ENCODE assay signal across 8 mouse cellular contexts in genomic region chr1:74505721-74506464, GRCm38 (mm10). TPM values are rescaled to one million over a fixed set of nuclear protein-coding genes. Genes with fewer than 3 reads are reported as not detected.
DNase-seq lines count a peak whose midpoint lies in the region; ATAC-seq and TF ChIP-seq lines count a peak whose summit lies in the region.

TSS of gene Cnot9 (plus strand) at chr1:74506058.

- WGBS in forebrain, embryonic 16.5 days, result 0% methylated on average over 63 of the region's 64 CpGs
- WGBS in lung, embryonic 14.5 days, result under 1% methylated on average over 64 of the region's 64 CpGs
- under 1% methylated on average over 64 of the region's 64 CpGs for WGBS in olfactory bulb, adult 2 months
- WGBS in thymus, adult 2 months, result under 1% methylated on average over 64 of the region's 64 CpGs

- no peaks in the 10 kb centered on the region for H3K27me3 ChIP-seq in G1E (ENCODE audit: insufficient read depth, low read length)
- no peaks in the 10 kb centered on the region for H3K27me3 ChIP-seq in forebrain, embryonic 16.5 days (replicated peaks; ENCODE audit: control insufficient read depth, insufficient read depth, low read length)
- no peaks in the 10 kb centered on the region for H3K27me3 ChIP-seq in lung, embryonic 14.5 days (ENCODE audit: insufficient read depth, low read length)
- H3K27me3 ChIP-seq in thymus, adult 2 months (ENCODE audit: control insufficient read depth, insufficient read depth, low read length), result no peaks in the 10 kb centered on the region

- ATAC-seq in G1E (ENCODE audit: extremely low read depth, insufficient number of reproducible peaks, low FRiP score, poor library complexity, severe bottlenecking), result peak; percentile 88
- peak; percentile 99 for ATAC-seq in forebrain, embryonic 16.5 days
- peak; percentile 99 for ATAC-seq in lung, embryonic 14.5 days (ENCODE audit: insufficient read depth)

- peaks cover 42% of the 10 kb centered on the region for H3K36me3 ChIP-seq in G1E (replicated peaks)
- H3K36me3 ChIP-seq in forebrain, embryonic 16.5 days (ENCODE audit: control insufficient read depth, insufficient read depth), result no peaks in the 10 kb centered on the region
- H3K36me3 ChIP-seq in lung, embryonic 14.5 days (ENCODE audit: insufficient read depth), result peaks cover 12% of the 10 kb centered on the region; the same call in 1 of the 2 replicates
- no peaks in the 10 kb centered on the region for H3K36me3 ChIP-seq in thymus, adult 2 months (ENCODE audit: control insufficient read depth, insufficient read depth, low read length)

- peak within 1 kb of the TSS; percentile 77 for H3K27ac ChIP-seq in forebrain, embryonic 16.5 days (ENCODE audit: low read length)
- peak within 1 kb of the TSS; percentile 91 for H3K27ac ChIP-seq in layer of hippocampus, adult 2 months
- H3K27ac ChIP-seq in lung, embryonic 14.5 days (ENCODE audit: low read depth), result peak within 1 kb of the TSS; percentile 93
- H3K27ac ChIP-seq in olfactory bulb, adult 2 months (ENCODE audit: insufficient read depth, low read depth, low read length), result peak within 1 kb of the TSS; percentile 32
- H3K27ac ChIP-seq in thymus, adult 2 months (ENCODE audit: control insufficient read depth, insufficient read depth, low read length), result peak within 1 kb of the TSS; percentile 36; the same call in 1 of the 2 replicates

- TF ChIP-seq CTCF in G1E (IDR thresholded peaks at IDR 0.05; ENCODE audit: low read depth, low read length), result no peak
- no peak for TF ChIP-seq CTCF in layer of hippocampus, adult 2 months (conservative IDR thresholded peaks at IDR 0.05)
- TF ChIP-seq CTCF in lung, embryonic 14.5 days (IDR thresholded peaks at IDR 0.05; ENCODE audit: low read depth), result no peak
- TF ChIP-seq CTCF in olfactory bulb, adult 2 months (IDR thresholded peaks at IDR 0.05; ENCODE audit: insufficient read depth, low read depth, low read length), result no peak
- peak; percentile 33; the same call in 1 of the 2 replicates for TF ChIP-seq CTCF in thymus, adult 2 months (IDR thresholded peaks at IDR 0.05; ENCODE audit: borderline replicate concordance, control insufficient read depth, extremely low read depth, insufficient read depth, low read length, poor library complexity)

- peak; percentile 57; the same call in 1 of the 2 replicates for TF ChIP-seq POLR2A in olfactory bulb, adult 2 months (IDR thresholded peaks at IDR 0.05; ENCODE audit: insufficient read depth, low read depth, low read length)
- peak; percentile 45; the same call in 1 of the 2 replicates for TF ChIP-seq POLR2A in thymus, adult 2 months (IDR thresholded peaks at IDR 0.05; ENCODE audit: control insufficient read depth, extremely low read depth, insufficient read depth, low read length, poor library complexity)

- peak within 1 kb of the TSS; percentile 78 for H3K9ac ChIP-seq in forebrain, embryonic 16.5 days (replicated peaks; ENCODE audit: low read depth, low read length)
- peak within 1 kb of the TSS; percentile 93 for H3K9ac ChIP-seq in lung, embryonic 14.5 days

- H3K4me3 ChIP-seq in G1E (ENCODE audit: low read depth, low read length), result peak within 1 kb of the TSS; percentile 90
- peak within 1 kb of the TSS; percentile 92 for H3K4me3 ChIP-seq in forebrain, embryonic 16.5 days (replicated peaks; ENCODE audit: low read length)
- peak within 1 kb of the TSS; percentile 98 for H3K4me3 ChIP-seq in layer of hippocampus, adult 2 months
- H3K4me3 ChIP-seq in lung, embryonic 14.5 days (ENCODE audit: low read depth, low read length), result peak within 1 kb of the TSS; percentile 96
- H3K4me3 ChIP-seq in olfactory bulb, adult 2 months (ENCODE audit: insufficient read depth, low read depth, low read length), result peak within 1 kb of the TSS; percentile 69
- peak within 1 kb of the TSS; percentile 69 for H3K4me3 ChIP-seq in thymus, adult 2 months (ENCODE audit: control insufficient read depth, insufficient read depth, low read length)

- peak; percentile 94 for DNase-seq in G1E (ENCODE audit: low spot score)
- DNase-seq in cerebellum, adult 18-20 months, result peak; percentile 100
- DNase-seq in heart, postnatal 36 days, result peak; percentile 100
- DNase-seq in layer of hippocampus, adult 2 months (ENCODE audit: low spot score in 2 of 2), result peak; percentile 100
- peak; percentile 99 for DNase-seq in lung, embryonic 14.5 days
- DNase-seq in thymus, adult 2 months, result peak; percentile 100

- peak within 1 kb of the TSS; percentile 91 for H3K4me2 ChIP-seq in forebrain, embryonic 16.5 days (ENCODE audit: low read length)
- H3K4me2 ChIP-seq in lung, embryonic 14.5 days, result peak within 1 kb of the TSS; percentile 86

- no peaks in the 10 kb centered on the region for H3K9me3 ChIP-seq in G1E (replicated peaks)
- H3K9me3 ChIP-seq in forebrain, embryonic 16.5 days (ENCODE audit: control insufficient read depth, low read length), result no peaks in the 10 kb centered on the region
- H3K9me3 ChIP-seq in lung, embryonic 14.5 days (ENCODE audit: low read depth, low read length), result no peaks in the 10 kb centered on the region

- H3K4me1 ChIP-seq in G1E (ENCODE audit: insufficient read depth, low read depth, low read length), result peaks cover 65% of the 10 kb centered on the region
- H3K4me1 ChIP-seq in forebrain, embryonic 16.5 days (replicated peaks; ENCODE audit: control insufficient read depth, insufficient read depth, low read length), result peaks cover 27% of the 10 kb centered on the region
- H3K4me1 ChIP-seq in lung, embryonic 14.5 days (ENCODE audit: insufficient read depth), result peaks cover 16% of the 10 kb centered on the region
- H3K4me1 ChIP-seq in olfactory bulb, adult 2 months (ENCODE audit: control insufficient read depth, insufficient read depth, low read length), result no peaks in the 10 kb centered on the region
- no peaks in the 10 kb centered on the region for H3K4me1 ChIP-seq in thymus, adult 2 months (replicated peaks; ENCODE audit: control insufficient read depth, insufficient read depth, low read length)

- intact Hi-C loops in heart, postnatal 36 days (cut with DNase I), result loop anchor here (5.0 kb wide), 1 partner anchor 81 kb away; the partner anchor contains the start of genes Bcs1l and Zfp142

RNA-seq across cellular contexts. Expression of gene Cnot9, which starts in this region (rescaled TPM):
- total RNA-seq in G1E (2014; fragmentation: Nextera tagmentation) (158 and 183 TPM in 2 replicates), G1E (2017) (87.5 and 89.6 TPM in 2 replicates)
- polyA plus RNA-seq in G1E (2012), result 35.9 and 37.1 TPM in 2 replicates
- 52.1 and 54.6 TPM in 2 replicates for polyA plus RNA-seq in forebrain, embryonic 16.5 days (2015; fragmentation: Nextera tagmentation; extraction: Ambion mirVana)
- total RNA-seq in heart, postnatal 36 days (2021), result 10 to 100 TPM; 12.1 to 12.6 TPM
- total RNA-seq in layer of hippocampus, adult 2 months (2021), result 10 to 100 TPM; 21.9 to 24.0 TPM
- polyA plus RNA-seq in lung, embryonic 14.5 days (2014; fragmentation: Nextera tagmentation; extraction: Ambion mirVana), result 85.4 and 87.6 TPM in 2 replicates
- not detected in 2 replicates for polyA plus RNA-seq in olfactory bulb, adult 2 months (2012; ENCODE audit: insufficient read depth, insufficient read length, low replicate concordance, missing spikeins)
- polyA plus RNA-seq in thymus, adult 2 months (2012; rRNA removed), result 40.2 and 53.1 TPM in 2 replicates

Comparison
In these comparisons a context has a peak if more than half of its experiments do, and no peak if none do; other contexts are left out.
1. Peak in every context shown above with its lines: DNase-seq, ATAC-seq, H3K4me3 ChIP-seq and H3K27ac ChIP-seq.
2. H3K27ac ChIP-seq: peak in every context shown above with its lines; median percentile 93 in lung, embryonic 14.5 days; 91 in layer of hippocampus, adult 2 months; 77 in forebrain, embryonic 16.5 days; 36 in thymus, adult 2 months; 32 in olfactory bulb, adult 2 months.